Mouse (Mus musculus) yolk sac, embryonic 10.5 days (tissue): ENCODE measurements around the gene Jmy.
A peak's percentile ranks its signal among the peaks of the same experiment; 100 is the strongest.

ENCODE experiments used
- DNase-seq: peaks from one replicate; pipeline ENCODE4 v3.0.0-alpha.2; 2017; ENCODE audit warnings: low spot score

Jmy gene

GRCm38 (mm10) chr13:93458616-93459015, 41.0 kb downstream of the Jmy start:
- DNase-seq = no peak

GRCm38 (mm10) chr13:93453275-93453674, 46.3 kb downstream of the Jmy start:
- DNase-seq = no peak

- DNase-seq = no peak
Measured at GRCm38 (mm10) chr13:93440167-93440566, 59.4 kb downstream of the Jmy start.

GRCm38 (mm10) chr13:93429205-93429604, 70.4 kb downstream of the Jmy start:
- no peak for DNase-seq

GRCm38 (mm10) chr13:93427920-93428876, 71.4 kb downstream of the Jmy start:
- DNase-seq = peak; percentile 1

GRCm38 (mm10) chr13:93423224-93423623, 76.4 kb downstream of the Jmy start:
- no peak for DNase-seq

GRCm38 (mm10) chr13:93419779-93420178, 79.8 kb downstream of the Jmy start:
- DNase-seq = no peak

- DNase-seq = no peak
Measured at GRCm38 (mm10) chr13:93418292-93418691, 81.3 kb downstream of the Jmy start.

GRCm38 (mm10) chr13:93415055-93415454, 84.6 kb downstream of the Jmy start:
- no peak for DNase-seq

- DNase-seq = no peak
Measured at GRCm38 (mm10) chr13:93410343-93410742, 89.3 kb downstream of the Jmy start.

GRCm38 (mm10) chr13:93406855-93407254, 92.8 kb downstream of the Jmy start:
- no peak for DNase-seq

GRCm38 (mm10) chr13:93401947-93402346, 97.7 kb downstream of the Jmy start:
- no peak for DNase-seq

- no peak for DNase-seq
Measured at GRCm38 (mm10) chr13:93399710-93400216, 99.8 kb downstream of the Jmy start.

GRCm38 (mm10) chr13:93389242-93389625, 110.4 kb downstream of the Jmy start:
- peak; percentile 12 for DNase-seq

- DNase-seq = no peak
Measured at GRCm38 (mm10) chr13:93388594-93389241, 110.9 kb downstream of the Jmy start.

GRCm38 (mm10) chr13:93387440-93387839, 112.2 kb downstream of the Jmy start:
- no peak for DNase-seq

- no peak for DNase-seq
Measured at GRCm38 (mm10) chr13:93385147-93385546, 114.5 kb downstream of the Jmy start.

- DNase-seq = no peak
Measured at GRCm38 (mm10) chr13:93384481-93384880, 115.1 kb downstream of the Jmy start.

- DNase-seq = no peak
Measured at GRCm38 (mm10) chr13:93383620-93384019, 116.0 kb downstream of the Jmy start.

GRCm38 (mm10) chr13:93383092-93383491, 116.5 kb downstream of the Jmy start:
- no peak for DNase-seq

GRCm38 (mm10) chr13:93381301-93381700, 118.3 kb downstream of the Jmy start:
- no peak for DNase-seq

GRCm38 (mm10) chr13:93380399-93381063, 119.1 kb downstream of the Jmy start:
- DNase-seq = no peak
